Mouse (Mus musculus): ENCODE results near the gene Map2k2. TPM values are rescaled to one million over a fixed set of nuclear protein-coding genes. Genes with fewer than 3 reads are reported as not detected.

Gene Map2k2
- polyA plus RNA-seq, 1 experiment from 2014 or later: 151 TPM

- Histone ChIP-seq H3K27ac (ENCODE audit: low read length) (no peak overlapping the region), H3K9ac (ENCODE audit: low read length) (no peak overlapping the region), H3K36me3 (ENCODE audit: control insufficient read depth, insufficient read depth, low read length) (no peaks in the 10 kb centered on the region), H3K4me3 (ENCODE audit: low read length) (no peak overlapping the region), H3K4me2 (ENCODE audit: low read depth, low read length) (no peak overlapping the region), H3K9me3 (ENCODE audit: control insufficient read depth, low read length) (no peaks in the 10 kb centered on the region), H3K4me1 (replicated peaks; ENCODE audit: control insufficient read depth, insufficient read depth, low read length) (no peaks in the 10 kb centered on the region; the same call in 1 of the 2 replicates), H3K27me3 (ENCODE audit: control insufficient read depth, insufficient read depth, low read depth, low read length) (no peaks in the 10 kb centered on the region; the same call in 1 of the 2 replicates)
- ATAC-seq (ENCODE audit: low read depth): no peak
- 72% methylated on average over 7 of the region's 7 CpGs for WGBS
Observed at GRCm38 (mm10) chr10:81090621-81091020, 15.1 kb upstream of the Map2k2 start.

- no peaks in the 10 kb centered on the region for H3K36me3 ChIP-seq (ENCODE audit: control insufficient read depth, insufficient read depth, low read length)
- H3K27me3 ChIP-seq (ENCODE audit: control insufficient read depth, insufficient read depth, low read depth, low read length): no peaks in the 10 kb centered on the region; the same call in 1 of the 2 replicates
- no peak for ATAC-seq (ENCODE audit: low read depth)
- 45% methylated on average over 20 of the region's 22 CpGs for WGBS
- no peak overlapping the region for H3K27ac ChIP-seq (ENCODE audit: low read length)
- H3K9ac ChIP-seq (ENCODE audit: low read length): no peak overlapping the region
- 0 out of 2 replicates have a peak, but pooled peaks cover 2% of the 10 kb centered on the region for H3K9me3 ChIP-seq (ENCODE audit: control insufficient read depth, low read length)
- H3K4me3 ChIP-seq (ENCODE audit: low read length): no peak overlapping the region
- no peak overlapping the region for H3K4me2 ChIP-seq (ENCODE audit: low read depth, low read length)
- H3K4me1 ChIP-seq (replicated peaks; ENCODE audit: control insufficient read depth, insufficient read depth, low read length): no peaks in the 10 kb centered on the region; the same call in 1 of the 2 replicates
Observed at GRCm38 (mm10) chr10:81092465-81093250, 13.1 kb upstream of the Map2k2 start.

- Histone ChIP-seq H3K9me3 (ENCODE audit: control insufficient read depth, low read length) (0 out of 2 replicates have a peak, but pooled peaks cover 2% of the 10 kb centered on the region), H3K4me1 (replicated peaks; ENCODE audit: control insufficient read depth, insufficient read depth, low read length) (no peaks in the 10 kb centered on the region), H3K9ac (ENCODE audit: low read length) (no peak overlapping the region), H3K4me3 (ENCODE audit: low read length) (no peak overlapping the region), H3K27me3 (ENCODE audit: control insufficient read depth, insufficient read depth, low read depth, low read length) (no peaks in the 10 kb centered on the region; the same call in 1 of the 2 replicates), H3K27ac (ENCODE audit: low read length) (no peak overlapping the region), H3K4me2 (ENCODE audit: low read depth, low read length) (no peak overlapping the region), H3K36me3 (ENCODE audit: control insufficient read depth, insufficient read depth, low read length) (no peaks in the 10 kb centered on the region)
- no peak for ATAC-seq (ENCODE audit: low read depth)
- 52% methylated on average over 9 of the region's 9 CpGs for WGBS
Observed at GRCm38 (mm10) chr10:81094931-81095678, 10.6 kb upstream of the Map2k2 start.

- Histone ChIP-seq H3K9me3 (ENCODE audit: control insufficient read depth, low read length) (no peaks in the 10 kb centered on the region), H3K4me1 (replicated peaks; ENCODE audit: control insufficient read depth, insufficient read depth, low read length) (peaks cover 9% of the 10 kb centered on the region), H3K4me3 (ENCODE audit: low read length) (peak overlapping the region; percentile 97), H3K36me3 (ENCODE audit: control insufficient read depth, insufficient read depth, low read length) (peaks cover 24% of the 10 kb centered on the region), H3K4me2 (ENCODE audit: low read depth, low read length) (peak overlapping the region; percentile 76), H3K9ac (ENCODE audit: low read length) (peak overlapping the region; percentile 96), H3K27me3 (ENCODE audit: control insufficient read depth, insufficient read depth, low read depth, low read length) (no peaks in the 10 kb centered on the region), H3K27ac (ENCODE audit: low read length) (peak overlapping the region; percentile 100)
- WGBS: under 1% methylated on average over 35 of the region's 35 CpGs
- peak; percentile 94 for ATAC-seq (ENCODE audit: low read depth)
Observed at GRCm38 (mm10) chr10:81106113-81106721, 502 bp downstream of the Map2k2 start.

- 91% methylated on average over 6 of the region's 6 CpGs for WGBS
- no peak for ATAC-seq (ENCODE audit: low read depth)
- Histone ChIP-seq H3K4me1 (replicated peaks; ENCODE audit: control insufficient read depth, insufficient read depth, low read length) (no peaks in the 10 kb centered on the region), H3K9ac (ENCODE audit: low read length) (no peak overlapping the region), H3K9me3 (ENCODE audit: control insufficient read depth, low read length) (no peaks in the 10 kb centered on the region), H3K4me3 (ENCODE audit: low read length) (no peak overlapping the region), H3K27me3 (ENCODE audit: control insufficient read depth, insufficient read depth, low read depth, low read length) (no peaks in the 10 kb centered on the region), H3K4me2 (ENCODE audit: low read depth, low read length) (no peak overlapping the region), H3K36me3 (ENCODE audit: control insufficient read depth, insufficient read depth, low read length) (peaks cover 69% of the 10 kb centered on the region), H3K27ac (ENCODE audit: low read length) (no peak overlapping the region)
Observed at GRCm38 (mm10) chr10:81112946-81113345, 7.2 kb downstream of the Map2k2 start.

GRCm38 (mm10) chr10:81119625-81120024 lies 13.9 kb downstream of the Map2k2 start:
- Histone ChIP-seq H3K27me3 (ENCODE audit: control insufficient read depth, insufficient read depth, low read depth, low read length) (no peaks in the 10 kb centered on the region), H3K27ac (ENCODE audit: low read length) (no peak overlapping the region), H3K9me3 (ENCODE audit: control insufficient read depth, low read length) (no peaks in the 10 kb centered on the region), H3K9ac (ENCODE audit: low read length) (no peak overlapping the region), H3K4me2 (ENCODE audit: low read depth, low read length) (no peak overlapping the region), H3K4me3 (ENCODE audit: low read length) (no peak overlapping the region), H3K4me1 (replicated peaks; ENCODE audit: control insufficient read depth, insufficient read depth, low read length) (no peaks in the 10 kb centered on the region), H3K36me3 (ENCODE audit: control insufficient read depth, insufficient read depth, low read length) (peaks cover 76% of the 10 kb centered on the region)
- 90% methylated on average over 10 of the region's 10 CpGs for WGBS
- ATAC-seq (ENCODE audit: low read depth): no peak

- Histone ChIP-seq H3K9ac (ENCODE audit: low read length) (no peak overlapping the region), H3K36me3 (ENCODE audit: control insufficient read depth, insufficient read depth, low read length) (peaks cover 69% of the 10 kb centered on the region), H3K27me3 (ENCODE audit: control insufficient read depth, insufficient read depth, low read depth, low read length) (no peaks in the 10 kb centered on the region), H3K9me3 (ENCODE audit: control insufficient read depth, low read length) (no peaks in the 10 kb centered on the region), H3K27ac (ENCODE audit: low read length) (no peak overlapping the region), H3K4me3 (ENCODE audit: low read length) (no peak overlapping the region), H3K4me1 (replicated peaks; ENCODE audit: control insufficient read depth, insufficient read depth, low read length) (no peaks in the 10 kb centered on the region), H3K4me2 (ENCODE audit: low read depth, low read length) (no peak overlapping the region)
- 78% methylated on average over 7 of the region's 7 CpGs for WGBS
- ATAC-seq (ENCODE audit: low read depth): no peak
Observed at GRCm38 (mm10) chr10:81120650-81121049, 14.9 kb downstream of the Map2k2 start.

GRCm38 (mm10) chr10:81122889-81123288 lies 17.2 kb downstream of the Map2k2 start:
- no peak overlapping the region for H3K4me2 ChIP-seq (ENCODE audit: low read depth, low read length)
- WGBS: 79% methylated on average over 2 of the region's 2 CpGs
- H3K36me3 ChIP-seq (ENCODE audit: control insufficient read depth, insufficient read depth, low read length): peaks cover 54% of the 10 kb centered on the region
- H3K9ac ChIP-seq (ENCODE audit: low read length): no peak overlapping the region
- peaks cover 4% of the 10 kb centered on the region; the same call in 1 of the 2 replicates for H3K4me1 ChIP-seq (replicated peaks; ENCODE audit: control insufficient read depth, insufficient read depth, low read length)
- H3K4me3 ChIP-seq (ENCODE audit: low read length): no peak overlapping the region
- no peaks in the 10 kb centered on the region for H3K9me3 ChIP-seq (ENCODE audit: control insufficient read depth, low read length)
- no peak overlapping the region for H3K27ac ChIP-seq (ENCODE audit: low read length)
- ATAC-seq (ENCODE audit: low read depth): no peak
- no peaks in the 10 kb centered on the region for H3K27me3 ChIP-seq (ENCODE audit: control insufficient read depth, insufficient read depth, low read depth, low read length)

- no peak for ATAC-seq (ENCODE audit: low read depth)
- no peak overlapping the region for H3K9ac ChIP-seq (ENCODE audit: low read length)
- H3K4me1 ChIP-seq (replicated peaks; ENCODE audit: control insufficient read depth, insufficient read depth, low read length): peaks cover 10% of the 10 kb centered on the region; the same call in 1 of the 2 replicates
- H3K4me3 ChIP-seq (ENCODE audit: low read length): no peak overlapping the region
- no peaks in the 10 kb centered on the region for H3K27me3 ChIP-seq (ENCODE audit: control insufficient read depth, insufficient read depth, low read depth, low read length)
- peaks cover 50% of the 10 kb centered on the region for H3K36me3 ChIP-seq (ENCODE audit: control insufficient read depth, insufficient read depth, low read length)
- H3K4me2 ChIP-seq (ENCODE audit: low read depth, low read length): no peak overlapping the region
- H3K27ac ChIP-seq (ENCODE audit: low read length): no peak overlapping the region
- no peaks in the 10 kb centered on the region for H3K9me3 ChIP-seq (ENCODE audit: control insufficient read depth, low read length)
- WGBS: 74% methylated on average over 11 of the region's 11 CpGs
Observed at GRCm38 (mm10) chr10:81123500-81123899, 17.8 kb downstream of the Map2k2 start.
